Mouse (Mus musculus): ENCODE results near the gene Jund. TPM values are rescaled to one million over a fixed set of nuclear protein-coding genes. Genes with fewer than 3 reads are reported as not detected.

The Jund gene
- polyA plus RNA-seq, 1 experiment from 2014 or later: 76.9 TPM

- WGBS: 75% methylated on average over 23 of the region's 23 CpGs
- Histone ChIP-seq H3K27ac (replicated peaks) (no peak overlapping the region), H3K4me3 (no peak overlapping the region), H3K9me3 (no peaks in the 10 kb centered on the region), H3K4me1 (peaks cover 24% of the 10 kb centered on the region), H3K36me3 (no peaks in the 10 kb centered on the region), H3K4me2 (no peak overlapping the region), H3K9ac (no peak overlapping the region), H3K27me3 (replicated peaks) (peaks cover 74% of the 10 kb centered on the region)
- ATAC-seq (ENCODE audit: extremely low read depth, insufficient number of reproducible peaks, low FRiP score, low TSS enrichment): no peak
Measured at GRCm38 (mm10) chr8:70748246-70749096, 49.7 kb downstream of the Jund start.

GRCm38 (mm10) chr8:70749097-70749674 lies 50.4 kb downstream of the Jund start:
- no peak overlapping the region for H3K4me3 ChIP-seq
- H3K27me3 ChIP-seq (replicated peaks): peaks cover 67% of the 10 kb centered on the region
- H3K9me3 ChIP-seq: no peaks in the 10 kb centered on the region
- no peak overlapping the region for H3K4me2 ChIP-seq
- H3K9ac ChIP-seq: no peak overlapping the region
- H3K4me1 ChIP-seq: peaks cover 24% of the 10 kb centered on the region
- no peak for ATAC-seq (ENCODE audit: extremely low read depth, insufficient number of reproducible peaks, low FRiP score, low TSS enrichment)
- no peak overlapping the region for H3K27ac ChIP-seq (replicated peaks)
- WGBS: 71% methylated on average over 19 of the region's 19 CpGs
- H3K36me3 ChIP-seq: no peaks in the 10 kb centered on the region

Other genes with a start within 250 kb of the Jund start
- 11.2 and 12.4 TPM in 2 replicates for gene Klhl26, start 222.0 kb upstream of the Jund start, polyA plus RNA-seq (2015; fragmentation: Nextera tagmentation; extraction: Ambion mirVana)
- gene Tmem59l, start 211.6 kb upstream of the Jund start, polyA plus RNA-seq (2015; fragmentation: Nextera tagmentation; extraction: Ambion mirVana): 0.45 and 0.76 TPM in 2 replicates
- 3.7 and 5.5 TPM in 2 replicates for gene Crlf1, start 205.8 kb upstream of the Jund start, polyA plus RNA-seq (2015; fragmentation: Nextera tagmentation; extraction: Ambion mirVana)
- gene Rex1bd, start 192.2 kb upstream of the Jund start, polyA plus RNA-seq (2015; fragmentation: Nextera tagmentation; extraction: Ambion mirVana): 116 and 125 TPM in 2 replicates
- gene Uba52, start 188.1 kb upstream of the Jund start, polyA plus RNA-seq (2015; fragmentation: Nextera tagmentation; extraction: Ambion mirVana): 842 and 891 TPM in 2 replicates
- 240 and 251 TPM in 2 replicates for gene Fkbp8, start 171.2 kb upstream of the Jund start, polyA plus RNA-seq (2015; fragmentation: Nextera tagmentation; extraction: Ambion mirVana)
- 65.8 and 71.2 TPM in 2 replicates for gene Kxd1, start 171.0 kb upstream of the Jund start, polyA plus RNA-seq (2015; fragmentation: Nextera tagmentation; extraction: Ambion mirVana)
- gene Ell, start 159.5 kb upstream of the Jund start, polyA plus RNA-seq (2015; fragmentation: Nextera tagmentation; extraction: Ambion mirVana): 11.6 and 12.5 TPM in 2 replicates
- gene Isyna1, start 104.6 kb upstream of the Jund start, polyA plus RNA-seq (2015; fragmentation: Nextera tagmentation; extraction: Ambion mirVana): 135 and 145 TPM in 2 replicates
- 63.3 and 70.9 TPM in 2 replicates for gene Ssbp4, start 90.1 kb upstream of the Jund start, polyA plus RNA-seq (2015; fragmentation: Nextera tagmentation; extraction: Ambion mirVana)
- 1.5 and 2.7 TPM in 2 replicates for gene Lrrc25, start 82.8 kb upstream of the Jund start, polyA plus RNA-seq (2015; fragmentation: Nextera tagmentation; extraction: Ambion mirVana)
- 0.86 and 1.2 TPM in 2 replicates for gene Gdf15, start 66.5 kb upstream of the Jund start, polyA plus RNA-seq (2015; fragmentation: Nextera tagmentation; extraction: Ambion mirVana)
- 33.7 and 37.3 TPM in 2 replicates for gene Pgpep1, start 38.6 kb upstream of the Jund start, polyA plus RNA-seq (2015; fragmentation: Nextera tagmentation; extraction: Ambion mirVana)
- 269 and 297 TPM in 2 replicates for gene Lsm4, start 25.7 kb upstream of the Jund start, polyA plus RNA-seq (2015; fragmentation: Nextera tagmentation; extraction: Ambion mirVana)
- gene Iqcn, start 4.5 kb downstream of the Jund start, polyA plus RNA-seq (2015; fragmentation: Nextera tagmentation; extraction: Ambion mirVana): not detected in 2 replicates
- not detected in 2 replicates for gene Gm3336, start 19.6 kb downstream of the Jund start, polyA plus RNA-seq (2015; fragmentation: Nextera tagmentation; extraction: Ambion mirVana)
- gene Pde4c, start 24.8 kb downstream of the Jund start, polyA plus RNA-seq (2015; fragmentation: Nextera tagmentation; extraction: Ambion mirVana): 0.14 TPM in 1 of 2 replicates, not detected in the other
- 17.4 and 23.2 TPM in 2 replicates for gene Rab3a, start 55.7 kb downstream of the Jund start, polyA plus RNA-seq (2015; fragmentation: Nextera tagmentation; extraction: Ambion mirVana)
- 41.6 and 48.4 TPM in 2 replicates for gene Mpv17l2, start 62.0 kb downstream of the Jund start, polyA plus RNA-seq (2015; fragmentation: Nextera tagmentation; extraction: Ambion mirVana)
- gene Pik3r2, start 77.8 kb downstream of the Jund start, polyA plus RNA-seq (2015; fragmentation: Nextera tagmentation; extraction: Ambion mirVana): 34.9 and 36.5 TPM in 2 replicates
- gene Mast3, start 106.1 kb downstream of the Jund start, polyA plus RNA-seq (2015; fragmentation: Nextera tagmentation; extraction: Ambion mirVana): 5.6 and 6.7 TPM in 2 replicates
- gene Il12rb1, start 109.5 kb downstream of the Jund start, polyA plus RNA-seq (2015; fragmentation: Nextera tagmentation; extraction: Ambion mirVana): not detected in 2 replicates
- 1.9 and 2.4 TPM in 2 replicates for gene Arrdc2, start 140.8 kb downstream of the Jund start, polyA plus RNA-seq (2015; fragmentation: Nextera tagmentation; extraction: Ambion mirVana)
- gene Kcnn1, start 164.3 kb downstream of the Jund start, polyA plus RNA-seq (2015; fragmentation: Nextera tagmentation; extraction: Ambion mirVana): 1.5 TPM in 2 replicates
- 88.5 and 89.0 TPM in 2 replicates for gene Ccdc124, start 175.0 kb downstream of the Jund start, polyA plus RNA-seq (2015; fragmentation: Nextera tagmentation; extraction: Ambion mirVana)
- gene Slc5a5, start 193.8 kb downstream of the Jund start, polyA plus RNA-seq (2015; fragmentation: Nextera tagmentation; extraction: Ambion mirVana): 0.06 and 0.09 TPM in 2 replicates
- 3,040 and 3,097 TPM in 2 replicates for gene Rpl18a, start 198.5 kb downstream of the Jund start, polyA plus RNA-seq (2015; fragmentation: Nextera tagmentation; extraction: Ambion mirVana)
- gene Map1s, start 207.0 kb downstream of the Jund start, polyA plus RNA-seq (2015; fragmentation: Nextera tagmentation; extraction: Ambion mirVana): 32.5 and 35.0 TPM in 2 replicates